Mouse (Mus musculus): ENCODE data around the gene Orai3.
A peak's percentile ranks its signal among the peaks of the same experiment; 100 is the strongest.

DNA sequence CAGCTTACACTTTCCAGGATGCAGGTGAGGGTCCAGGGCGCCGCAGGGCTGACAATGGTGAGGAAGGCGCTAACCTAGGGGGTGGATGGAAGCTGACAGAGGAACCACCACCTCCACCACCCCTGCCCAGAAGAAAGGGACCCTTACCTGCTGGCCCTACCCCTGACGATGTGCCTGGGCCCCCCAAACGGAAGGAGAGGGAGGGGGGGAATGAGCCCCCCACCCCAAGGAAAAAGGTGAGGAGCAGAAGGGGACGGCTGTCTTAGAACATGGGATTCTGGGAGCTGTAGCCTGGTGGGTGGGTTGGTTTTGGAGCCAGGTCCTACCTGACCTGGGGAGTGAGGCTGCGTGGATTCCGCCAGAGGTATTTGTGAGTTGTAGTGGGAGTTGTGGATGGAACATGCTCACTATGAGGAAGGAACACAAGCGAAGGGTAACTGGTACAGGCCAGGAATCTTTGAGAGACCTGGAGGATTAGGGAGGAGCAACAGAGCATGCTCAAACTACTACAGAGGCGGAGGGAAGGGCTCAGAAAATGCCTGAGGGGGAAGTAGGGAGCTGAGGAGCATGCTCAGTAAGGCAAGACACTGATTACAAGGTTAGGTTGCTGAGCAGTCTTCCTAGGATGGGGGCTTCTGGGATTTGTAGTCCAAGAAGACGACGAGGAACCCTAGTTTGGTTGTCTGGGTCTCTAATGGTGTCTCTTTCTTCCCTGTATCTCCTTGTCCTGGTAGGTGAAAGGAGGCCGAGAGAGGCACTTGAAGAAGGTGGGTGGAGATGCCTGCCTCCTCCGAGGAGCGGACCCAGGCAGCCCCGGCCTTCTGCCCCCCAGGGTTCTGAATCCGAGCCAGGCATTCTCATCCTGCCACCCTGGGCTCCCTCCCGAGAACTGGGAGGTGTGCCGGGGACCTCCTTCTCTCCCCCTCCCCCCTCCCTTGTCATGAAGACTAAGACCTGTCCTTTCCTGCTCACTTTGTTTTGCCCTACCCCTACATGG is 19.2 kb upstream of the Orai3 start:
- TF ChIP-seq ZC3H11A (IDR thresholded peaks at IDR 0.05; ENCODE audit: borderline replicate concordance, low read depth, low read length) (no peak), ZNF384 (IDR thresholded peaks at IDR 0.05; ENCODE audit: low read depth, low read length) (no peak), HCFC1 (IDR thresholded peaks at IDR 0.05; ENCODE audit: borderline replicate concordance, insufficient read depth, low read length) (peak; percentile 89), MAFK (IDR thresholded peaks at IDR 0.05; ENCODE audit: insufficient read depth, low read depth, low read length) (no peak), CHD2 (IDR thresholded peaks at IDR 0.05; ENCODE audit: low read depth, low read length) (no peak)

Measured in ES-E14 (cell line).